Mouse (Mus musculus) heart, adult 11 months (tissue): ENCODE data around the gene Pptc7.

ENCODE experiments used
- DNase-seq: peaks from one replicate; pipeline ENCODE4 v3.0.0; 2022

Gene Pptc7

GRCm38 (mm10) chr5:122334682-122335081 lies 50.5 kb downstream of the Pptc7 start:
- no peak for DNase-seq

- DNase-seq = no peak
Measured at GRCm38 (mm10) chr5:122336554-122337294, 52.6 kb downstream of the Pptc7 start.

- no peak for DNase-seq
Measured at GRCm38 (mm10) chr5:122342874-122343273, 58.7 kb downstream of the Pptc7 start.

GRCm38 (mm10) chr5:122343768-122344167 lies 59.6 kb downstream of the Pptc7 start:
- DNase-seq = no peak

- DNase-seq = peak; percentile 90
Measured at GRCm38 (mm10) chr5:122344260-122344659, 60.1 kb downstream of the Pptc7 start.

- no peak for DNase-seq
Measured at GRCm38 (mm10) chr5:122345777-122346176, 61.6 kb downstream of the Pptc7 start.

- peak; percentile 100 for DNase-seq
Measured at GRCm38 (mm10) chr5:122353807-122354491, 69.8 kb downstream of the Pptc7 start, which contains the start of the genes Rad9b and Vps29. TSS of gene Rad9b (minus strand) at chr5:122354233. TSS of gene Vps29 (plus strand) at chr5:122354369.

- no peak for DNase-seq
Measured at GRCm38 (mm10) chr5:122354492-122355067, 70.4 kb downstream of the Pptc7 start.

GRCm38 (mm10) chr5:122371591-122372191 lies 87.5 kb downstream of the Pptc7 start, which contains the start of gene Gpn3:
TSS of gene Gpn3 (plus strand) at chr5:122371876.
- no peak for DNase-seq

- peak; percentile 100 for DNase-seq
Measured at GRCm38 (mm10) chr5:122372192-122372769, 88.1 kb downstream of the Pptc7 start, which contains the start of gene Fam216a. TSS of gene Fam216a (minus strand) at chr5:122372364.

- DNase-seq = peak; percentile 34
Measured at GRCm38 (mm10) chr5:122372878-122373277, 88.7 kb downstream of the Pptc7 start.
